Mouse (Mus musculus): ENCODE measurements around the gene Opn1sw.
"Not testable (repeated sequence)": the region's sequence is repeated elsewhere in the genome, so short reads cannot be mapped to it uniquely, and the experiment has no call there.

The Opn1sw gene

GRCm38 (mm10) chr6:29396714-29397540 lies 8.7 kb upstream of the Opn1sw start:
- no peak for DNase-seq (ENCODE audit: low spot score in 2 of 2)

GRCm38 (mm10) chr6:29395910-29396713 lies 7.8 kb upstream of the Opn1sw start, which contains the start of gene Ccdc136:
Gene Ccdc136 (plus strand): TSS chr6:29396309.
- DNase-seq (ENCODE audit: low spot score in 2 of 2) = peak in 1 of 2 experiments; percentile 30

- DNase-seq (ENCODE audit: low spot score in 2 of 2) = no peak
Observed at GRCm38 (mm10) chr6:29394286-29394685, 6.0 kb upstream of the Opn1sw start.

GRCm38 (mm10) chr6:29391802-29392201 lies 3.5 kb upstream of the Opn1sw start:
- no peak for DNase-seq (ENCODE audit: low spot score in 2 of 2)

- not testable (repeated sequence) for DNase-seq (ENCODE audit: low spot score in 2 of 2)
Observed at GRCm38 (mm10) chr6:29391241-29391640, 3.0 kb upstream of the Opn1sw start.

- not testable (repeated sequence) for DNase-seq (ENCODE audit: low spot score in 2 of 2)
Observed at GRCm38 (mm10) chr6:29390500-29390899, 2.2 kb upstream of the Opn1sw start.

- no peak for DNase-seq (ENCODE audit: low spot score in 2 of 2)
Observed at GRCm38 (mm10) chr6:29389425-29389824, 1.2 kb upstream of the Opn1sw start.

- peak; percentile 7 to 33 for DNase-seq (ENCODE audit: low spot score in 2 of 2)
Observed at GRCm38 (mm10) chr6:29388606-29389080, 375 bp upstream of the Opn1sw start.

GRCm38 (mm10) chr6:29382442-29382841 lies 5.8 kb downstream of the Opn1sw start:
- DNase-seq (ENCODE audit: low spot score in 2 of 2) = no peak

- DNase-seq (ENCODE audit: low spot score in 2 of 2) = no peak
Observed at GRCm38 (mm10) chr6:29379954-29380353, 8.3 kb downstream of the Opn1sw start.

- no peak for DNase-seq (ENCODE audit: low spot score in 2 of 2)
Observed at GRCm38 (mm10) chr6:29378678-29379077, 9.6 kb downstream of the Opn1sw start.

- DNase-seq (ENCODE audit: low spot score in 2 of 2) = no peak
Observed at GRCm38 (mm10) chr6:29377386-29377785, 10.9 kb downstream of the Opn1sw start.

- DNase-seq (ENCODE audit: low spot score in 2 of 2) = no peak
Observed at GRCm38 (mm10) chr6:29365277-29365676, 23.0 kb downstream of the Opn1sw start.

GRCm38 (mm10) chr6:29363129-29363515 lies 25.1 kb downstream of the Opn1sw start:
- no peak for DNase-seq (ENCODE audit: low spot score in 2 of 2)

- DNase-seq (ENCODE audit: low spot score in 2 of 2) = no peak
Observed at GRCm38 (mm10) chr6:29362246-29363128, 25.8 kb downstream of the Opn1sw start.

- DNase-seq (ENCODE audit: low spot score in 2 of 2) = no peak
Observed at GRCm38 (mm10) chr6:29360211-29360610, 28.1 kb downstream of the Opn1sw start.

- no peak for DNase-seq (ENCODE audit: low spot score in 2 of 2)
Observed at GRCm38 (mm10) chr6:29359386-29359785, 28.9 kb downstream of the Opn1sw start.

GRCm38 (mm10) chr6:29352816-29353215 lies 35.5 kb downstream of the Opn1sw start:
- no peak for DNase-seq (ENCODE audit: low spot score in 2 of 2)

- no peak for DNase-seq (ENCODE audit: low spot score in 2 of 2)
Observed at GRCm38 (mm10) chr6:29351613-29352012, 36.7 kb downstream of the Opn1sw start.

GRCm38 (mm10) chr6:29348371-29348724 lies 39.9 kb downstream of the Opn1sw start:
- no peak for DNase-seq (ENCODE audit: low spot score in 2 of 2)

- peak; percentile 96 to 99 for DNase-seq (ENCODE audit: low spot score in 2 of 2)
Observed at GRCm38 (mm10) chr6:29347665-29348370, 40.5 kb downstream of the Opn1sw start, which contains the start of gene Calu. Gene Calu (plus strand): TSS chr6:29348069.
